Mouse (Mus musculus) ES-Bruce4 (cell line): Measurements from ENCODE around the gene Sptssb. TPM values are rescaled to one million over a fixed set of nuclear protein-coding genes. Genes with fewer than 3 reads are reported as not detected.

Experiments
- H3K27ac ChIP-seq: 2 replicates; pipeline ENCODE4 v1.5.1; 2012; ENCODE audit warnings: low read length, inconsistent platforms; ENCODE audit not compliant: insufficient read depth
- H3K27me3 ChIP-seq: 2 replicates; pipeline ENCODE4 v1.6.1; 2012; ENCODE audit warnings: mild to moderate bottlenecking, low read length, inconsistent platforms; ENCODE audit not compliant: control insufficient read depth, poor library complexity, insufficient read depth, severe bottlenecking
- H3K36me3 ChIP-seq: 2 replicates; pipeline ENCODE4 v1.6.1; 2012; ENCODE audit warnings: inconsistent platforms, mild to moderate bottlenecking, low read length, moderate library complexity; ENCODE audit not compliant: control insufficient read depth, poor library complexity, insufficient read depth, severe bottlenecking
- H3K4me1 ChIP-seq: one replicate; pipeline ENCODE4 v1.8.1; 2011; ENCODE audit warnings: low read length; ENCODE audit not compliant: control insufficient read depth, insufficient read depth
- H3K4me3 ChIP-seq: 2 replicates; pipeline ENCODE4 v1.5.1; 2011; ENCODE audit warnings: low read depth, mild to moderate bottlenecking, low read length
- H3K9ac ChIP-seq: 2 replicates; pipeline ENCODE4 v1.6.1; 2012; ENCODE audit warnings: low read depth, mild to moderate bottlenecking, inconsistent platforms; ENCODE audit not compliant: poor library complexity, severe bottlenecking
- H3K9me3 ChIP-seq: replicated peaks from 2 replicates; pipeline ENCODE4 v1.6.1; 2012; ENCODE audit warnings: mild to moderate bottlenecking, low read length, inconsistent platforms; ENCODE audit not compliant: control insufficient read depth, poor library complexity, insufficient read depth, severe bottlenecking
- CTCF ChIP-seq: IDR thresholded peaks from one replicate; pipeline ENCODE4 v1.8.1; 2011; ENCODE audit warnings: low read depth, low read length
- EP300 ChIP-seq: IDR thresholded peaks from 2 replicates; pipeline ENCODE4 v1.6.1; 2011; ENCODE audit warnings: low read depth, low read length; ENCODE audit not compliant: insufficient read depth
- POLR2A ChIP-seq: IDR thresholded peaks from one replicate; pipeline ENCODE4 v1.8.1; 2011; ENCODE audit warnings: low read length; ENCODE audit not compliant: insufficient read depth
- polyA plus RNA-seq: library from polyadenylated mRNA; stranded (reverse); fragments of >200 nt; gene quantifications from 2 replicates; pipeline ENCODE4 v1.2.4, GENCODE M21; 2011; ENCODE audit warnings: low read depth; ENCODE audit not compliant: missing spikeins, insufficient read depth, insufficient read length

Sptssb gene
- polyA plus RNA-seq = not detected in 2 replicates

GRCm38 (mm10) chr3:69859858-69860588 lies at the start of gene Sptssb:
Gene Sptssb, minus strand, starts transcription at chr3:69859940.
- no peaks in the 10 kb centered on the region for H3K9me3 ChIP-seq
- no peak within 1 kb of the TSS for H3K9ac ChIP-seq
- no peaks in the 10 kb centered on the region for H3K4me1 ChIP-seq
- H3K4me3 ChIP-seq = peak within 1 kb of the TSS; percentile 56
- H3K27me3 ChIP-seq = no peaks in the 10 kb centered on the region
- TF ChIP-seq CTCF (no peak), POLR2A (no peak), EP300 (no peak)
- no peak within 1 kb of the TSS for H3K27ac ChIP-seq
- no peaks in the 10 kb centered on the region for H3K36me3 ChIP-seq

GRCm38 (mm10) chr3:69908074-69908473 lies 48.3 kb upstream of the Sptssb start:
- H3K36me3 ChIP-seq = no peaks in the 10 kb centered on the region
- H3K27me3 ChIP-seq = no peaks in the 10 kb centered on the region
- TF ChIP-seq EP300 (no peak), CTCF (no peak), POLR2A (no peak)
- H3K4me1 ChIP-seq = no peaks in the 10 kb centered on the region
- no peak overlapping the region for H3K9ac ChIP-seq
- H3K9me3 ChIP-seq = no peaks in the 10 kb centered on the region
- H3K4me3 ChIP-seq = no peak overlapping the region
- no peak overlapping the region for H3K27ac ChIP-seq

- H3K36me3 ChIP-seq = no peaks in the 10 kb centered on the region
- TF ChIP-seq POLR2A (no peak), CTCF (no peak), EP300 (no peak)
- no peaks in the 10 kb centered on the region for H3K27me3 ChIP-seq
- no peaks in the 10 kb centered on the region for H3K4me1 ChIP-seq
- H3K27ac ChIP-seq = no peak overlapping the region
- no peak overlapping the region for H3K4me3 ChIP-seq
- H3K9me3 ChIP-seq = no peaks in the 10 kb centered on the region
- no peak overlapping the region for H3K9ac ChIP-seq
Measured at GRCm38 (mm10) chr3:69907564-69907963, 47.8 kb upstream of the Sptssb start.

- Histone ChIP-seq H3K36me3 (no peaks in the 10 kb centered on the region), H3K27ac (no peak overlapping the region), H3K4me1 (no peaks in the 10 kb centered on the region), H3K9me3 (no peaks in the 10 kb centered on the region), H3K9ac (no peak overlapping the region), H3K4me3 (no peak overlapping the region), H3K27me3 (no peaks in the 10 kb centered on the region)
- TF ChIP-seq CTCF (no peak), EP300 (no peak), POLR2A (no peak)
Measured at GRCm38 (mm10) chr3:69902787-69903477, 43.2 kb upstream of the Sptssb start.

DNA sequence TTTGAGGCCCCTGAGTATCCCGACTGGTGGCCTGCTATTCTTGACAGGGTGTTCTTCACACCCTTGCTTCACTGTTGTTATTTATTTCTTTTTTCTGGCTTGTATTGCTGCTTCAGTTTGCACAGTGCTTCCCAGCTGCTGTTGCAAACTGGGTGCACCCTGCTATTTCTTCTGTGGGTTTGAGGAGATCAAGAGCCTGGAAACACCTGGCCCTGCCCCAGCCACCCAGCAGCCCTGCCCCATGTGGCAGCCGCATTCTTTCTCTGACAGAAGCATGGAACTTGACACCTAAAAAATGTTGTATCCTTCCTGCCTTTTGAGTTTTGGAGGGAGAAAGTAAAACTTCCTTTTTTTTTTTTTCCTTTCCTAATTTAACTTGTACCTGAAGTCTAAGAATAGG lies 42.6 kb upstream of the Sptssb start:
- H3K36me3 ChIP-seq = no peaks in the 10 kb centered on the region
- no peak overlapping the region for H3K4me3 ChIP-seq
- H3K27me3 ChIP-seq = no peaks in the 10 kb centered on the region
- TF ChIP-seq CTCF (no peak), EP300 (no peak), POLR2A (no peak)
- H3K9ac ChIP-seq = no peak overlapping the region
- H3K27ac ChIP-seq = no peak overlapping the region
- H3K4me1 ChIP-seq = no peaks in the 10 kb centered on the region
- H3K9me3 ChIP-seq = no peaks in the 10 kb centered on the region

GRCm38 (mm10) chr3:69901874-69902381 lies 42.2 kb upstream of the Sptssb start:
- Histone ChIP-seq H3K36me3 (no peaks in the 10 kb centered on the region), H3K9me3 (no peaks in the 10 kb centered on the region), H3K27ac (no peak overlapping the region), H3K27me3 (no peaks in the 10 kb centered on the region), H3K9ac (no peak overlapping the region), H3K4me1 (no peaks in the 10 kb centered on the region), H3K4me3 (no peak overlapping the region)
- no peak for TF ChIP-seq POLR2A
- no peak for TF ChIP-seq EP300
- TF ChIP-seq CTCF = no peak
